17 mouse cellular contexts compared by ENCODE assay signal in the genomic region with DNA sequence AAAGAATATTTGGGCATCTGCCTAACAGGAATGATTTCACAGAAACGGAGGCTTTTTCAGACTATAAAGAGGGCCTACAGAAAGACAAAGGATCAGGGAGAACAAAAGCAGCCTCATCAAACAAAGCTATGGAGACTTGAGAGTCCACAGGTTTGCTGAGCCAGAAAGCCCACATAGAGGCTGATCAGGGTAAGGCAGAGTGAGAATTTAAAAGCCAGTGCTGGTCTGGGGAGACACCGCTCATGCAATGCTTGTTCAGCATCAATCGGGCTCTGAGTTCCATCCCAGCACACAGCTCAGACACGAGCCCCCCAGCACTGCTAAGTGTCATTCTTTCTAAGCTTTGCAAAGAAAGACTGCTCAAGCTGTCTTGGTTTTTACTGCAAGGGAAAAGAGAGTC.
DNase-seq lines count a peak whose midpoint lies in the region; ATAC-seq lines count a peak whose summit lies in the region.
"Had no signal": no experiment of that assay in that cellular context is flagged by ENCODE, and none has a peak within 500 bp of the region (broad histone marks: within the 10 kb centered on the region; RNA-seq: fewer than 3 reads in every experiment).

No protein-coding gene starts in this region.

- no peaks in the 10 kb centered on the region for H3K9me3 ChIP-seq in hindbrain, embryonic 10.5 days
- H3K9me3 ChIP-seq in hindbrain, embryonic 14.5 days (ENCODE audit: control insufficient read depth, low read length) = no peaks in the 10 kb centered on the region
- no peaks in the 10 kb centered on the region for H3K9me3 ChIP-seq in forebrain, embryonic 15.5 days
- H3K9me3 ChIP-seq: embryonic facial prominence, embryonic 12.5 days; hindbrain, embryonic 13.5 days; limb, embryonic 12.5 days; liver, embryonic 13.5 days had no signal

- peaks cover 14% of the 10 kb centered on the region for H3K4me1 ChIP-seq in hindbrain, embryonic 10.5 days (replicated peaks)
- H3K4me1 ChIP-seq in hindbrain, embryonic 14.5 days (replicated peaks; ENCODE audit: control insufficient read depth, insufficient read depth, low read length) = no peaks in the 10 kb centered on the region
- H3K4me1 ChIP-seq in forebrain, embryonic 15.5 days = peaks cover 9% of the 10 kb centered on the region; the same call in 1 of the 2 replicates
- H3K4me1 ChIP-seq: embryonic facial prominence, embryonic 12.5 days; hindbrain, embryonic 13.5 days; limb, embryonic 12.5 days; liver, embryonic 13.5 days had no signal

- H3K27me3 ChIP-seq in hindbrain, embryonic 10.5 days (ENCODE audit: insufficient read depth, poor library complexity, severe bottlenecking) = no peaks in the 10 kb centered on the region
- no peaks in the 10 kb centered on the region for H3K27me3 ChIP-seq in hindbrain, embryonic 14.5 days (ENCODE audit: control insufficient read depth, insufficient read depth, low read length)
- no peaks in the 10 kb centered on the region for H3K27me3 ChIP-seq in forebrain, embryonic 15.5 days
- H3K27me3 ChIP-seq: embryonic facial prominence, embryonic 12.5 days; hindbrain, embryonic 13.5 days; limb, embryonic 12.5 days; liver, embryonic 13.5 days had no signal

- DNase-seq in hindbrain, embryonic 10.5 days (ENCODE audit: low spot score) = no peak
- no peak for DNase-seq in hindbrain, embryonic 14.5 days (ENCODE audit: low spot score)
- peak; percentile 10 for DNase-seq in retina, embryonic 14.5 days (ENCODE audit: low spot score)
- no peak for DNase-seq in retina, postnatal 1 day
- DNase-seq in adrenal gland, adult 2 months = no peak
- no peak for DNase-seq in spleen, adult 18-20 months
- DNase-seq: adrenal gland, adult 8-10 months; cerebellum, postnatal 14 days; gastrocnemius, postnatal 36 days; liver, embryonic 13.5 days; lung, embryonic 14.5 days; lung, postnatal 36 days had no signal

- H3K4me3 ChIP-seq in hindbrain, embryonic 10.5 days = no peak overlapping the region
- H3K4me3 ChIP-seq in hindbrain, embryonic 14.5 days (replicated peaks; ENCODE audit: low read length) = no peak overlapping the region
- no peak overlapping the region for H3K4me3 ChIP-seq in forebrain, embryonic 15.5 days
- H3K4me3 ChIP-seq: embryonic facial prominence, embryonic 12.5 days; hindbrain, embryonic 13.5 days; limb, embryonic 12.5 days; liver, embryonic 13.5 days had no signal

- ATAC-seq in hindbrain, embryonic 14.5 days (ENCODE audit: low FRiP score) = no peak
- ATAC-seq in forebrain, embryonic 15.5 days (replicated peaks) = no peak; the same call in 1 of the 2 replicates

- H3K36me3 ChIP-seq in hindbrain, embryonic 10.5 days = peaks cover 61% of the 10 kb centered on the region
- H3K36me3 ChIP-seq in hindbrain, embryonic 14.5 days (replicated peaks; ENCODE audit: control insufficient read depth, insufficient read depth) = peaks cover 8% of the 10 kb centered on the region; the same call in 1 of the 2 replicates
- no peaks in the 10 kb centered on the region for H3K36me3 ChIP-seq in forebrain, embryonic 15.5 days
- H3K36me3 ChIP-seq: hindbrain, embryonic 13.5 days; liver, embryonic 13.5 days had no signal

- H3K9ac ChIP-seq in hindbrain, embryonic 14.5 days = no peak overlapping the region
- H3K9ac ChIP-seq in forebrain, embryonic 15.5 days (replicated peaks) = no peak overlapping the region
- H3K9ac ChIP-seq: embryonic facial prominence, embryonic 12.5 days; hindbrain, embryonic 13.5 days; limb, embryonic 12.5 days; liver, embryonic 13.5 days; lung, embryonic 14.5 days had no signal

- H3K4me2 ChIP-seq in hindbrain, embryonic 14.5 days (replicated peaks) = no peak overlapping the region
- no peak overlapping the region for H3K4me2 ChIP-seq in forebrain, embryonic 15.5 days (replicated peaks)
- H3K4me2 ChIP-seq: embryonic facial prominence, embryonic 12.5 days; hindbrain, embryonic 13.5 days; limb, embryonic 12.5 days; liver, embryonic 13.5 days; lung, embryonic 14.5 days had no signal

- H3K27ac ChIP-seq in hindbrain, embryonic 10.5 days = peak overlapping the region; percentile 71
- H3K27ac ChIP-seq in hindbrain, embryonic 14.5 days = no peak overlapping the region
- H3K27ac ChIP-seq in forebrain, embryonic 15.5 days (replicated peaks) = peak overlapping the region; percentile 59
- H3K27ac ChIP-seq: embryonic facial prominence, embryonic 12.5 days; hindbrain, embryonic 13.5 days; limb, embryonic 12.5 days; liver, embryonic 13.5 days; stomach, postnatal 0 days had no signal

- WGBS in hindbrain, embryonic 10.5 days = 32% methylated on average over 4 of the region's 4 CpGs
- 17% methylated on average over 4 of the region's 4 CpGs for WGBS in hindbrain, embryonic 14.5 days
- 19% methylated on average over 4 of the region's 4 CpGs for WGBS in forebrain, embryonic 15.5 days
